Mouse (Mus musculus) midbrain, postnatal 0 days (tissue): Measurements from ENCODE around the gene Prr12. TPM values are rescaled to one million over a fixed set of nuclear protein-coding genes. Genes with fewer than 3 reads are reported as not detected.
A peak's percentile ranks its signal among the peaks of the same experiment; 100 is the strongest.

Experiments
- ATAC-seq: fragments of 200-750 bp; cut with Nextera tagmentation; 2 replicates; pipeline ENCODE4 v1.8.0; 2017; ENCODE audit warnings: moderate number of reproducible peaks, mild to moderate bottlenecking, moderate TSS enrichment, moderate library complexity; ENCODE audit not compliant: low FRiP score
- DNase-seq: peaks from one replicate; pipeline ENCODE4 v3.0.0-alpha.2; 2015; ENCODE audit warnings: low spot score
- H3K27ac ChIP-seq: fragments of 300-500 bp; sonication (generic); 2 replicates; pipeline ENCODE4 v1.5.1; 2014; ENCODE audit warnings: low read depth, mild to moderate bottlenecking, low read length, mixed read lengths
- H3K27me3 ChIP-seq: fragments of 300-500 bp; sonication (generic); 2 replicates; pipeline ENCODE4 v1.6.1; 2014; ENCODE audit warnings: low read length, control low read depth, mixed read lengths; ENCODE audit not compliant: insufficient read depth
- H3K36me3 ChIP-seq: fragments of 300-500 bp; sonication (generic); 2 replicates; pipeline ENCODE4 v1.6.1; 2014; ENCODE audit warnings: low read length, control low read depth, mixed read lengths; ENCODE audit not compliant: insufficient read depth
- H3K4me1 ChIP-seq: fragments of 300-500 bp; sonication (generic); 2 replicates; pipeline ENCODE4 v1.6.1; 2014; ENCODE audit warnings: mild to moderate bottlenecking, control low read depth, antibody characterized with exemption, low read length, mixed read lengths; ENCODE audit not compliant: insufficient read depth
- H3K4me2 ChIP-seq: fragments of 300-500 bp; sonication (generic); 2 replicates; pipeline ENCODE4 v1.6.1; 2014; ENCODE audit warnings: low read depth, mild to moderate bottlenecking, low read length, mixed read lengths; ENCODE audit not compliant: poor library complexity, severe bottlenecking
- H3K4me3 ChIP-seq: fragments of 300-500 bp; sonication (generic); 2 replicates; pipeline ENCODE4 v1.5.1; 2014; ENCODE audit warnings: low read depth, mild to moderate bottlenecking, low read length, moderate library complexity
- H3K9ac ChIP-seq: fragments of 300-500 bp; sonication (generic); replicated peaks from 2 replicates; pipeline ENCODE4 v1.6.1; 2014; ENCODE audit warnings: mild to moderate bottlenecking, low read length, moderate library complexity, mixed read lengths; ENCODE audit not compliant: poor library complexity, severe bottlenecking
- H3K9me3 ChIP-seq: fragments of 300-500 bp; sonication (generic); 2 replicates; pipeline ENCODE4 v1.6.1; 2016; ENCODE audit warnings: low read length, control low read depth
- CTCF ChIP-seq: IDR thresholded peaks from 2 replicates; pipeline ENCODE4 v1.5.1; 2016; ENCODE audit warnings: antibody characterized with exemption, mild to moderate bottlenecking
- WGBS: fragments of 180-500 bp; shearing (Covaris S2); extraction: QIAGEN DNeasy Blood & Tissue Kit; methylation state at CpG from one replicate; pipeline ENCODE4 v1.1.7; 2014; 5-methylcytosine and 5-hydroxymethylcytosine counted together
- polyA plus RNA-seq: library from polyadenylated mRNA; unstranded; fragments of >200 nt; fragmentation: Nextera tagmentation; extraction: Ambion mirVana; gene quantifications from 2 replicates; pipeline ENCODE4 v1.2.1, GENCODE M21; 2015
- total RNA-seq: library from RNA; depleted of rRNA; stranded (reverse); fragments of >200 nt; gene quantifications from 2 replicates; pipeline ENCODE4 v1.2.3, GENCODE M21; 2014

Prr12 gene
- total and polyA plus RNA-seq, 2 experiments from 2014 or later, result 8.8 to 17.9 TPM

DNA sequence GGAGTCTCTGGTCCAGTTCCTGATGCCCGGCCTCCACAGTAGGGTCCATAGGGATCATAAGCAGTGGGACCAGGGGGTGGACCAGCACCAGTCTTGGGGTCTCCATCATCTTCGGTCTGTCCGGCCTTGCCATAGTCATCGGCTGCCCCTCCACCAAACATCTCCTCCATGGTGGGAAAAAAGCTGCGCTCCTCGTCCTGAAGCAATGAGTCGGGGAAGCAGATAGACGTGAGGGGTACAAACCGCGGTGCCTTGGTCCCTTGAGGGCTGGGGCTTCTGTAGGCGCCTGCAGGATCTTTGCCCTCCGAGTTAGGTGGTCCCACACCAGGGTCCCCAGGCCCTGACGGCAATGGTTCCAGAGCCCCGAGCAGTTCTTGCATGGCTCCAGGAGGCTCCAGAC is 5.2 kb downstream of the Prr12 start:
- Histone ChIP-seq H3K36me3 (peaks cover 68% of the 10 kb centered on the region), H3K4me3 (no peak overlapping the region), H3K4me1 (0 out of 2 replicates have a peak, but pooled peaks cover 4% of the 10 kb centered on the region), H3K27me3 (no peaks in the 10 kb centered on the region), H3K9ac (no peak overlapping the region), H3K4me2 (no peak overlapping the region), H3K9me3 (no peaks in the 10 kb centered on the region), H3K27ac (no peak overlapping the region)
- DNase-seq (no peak), ATAC-seq (no peak)
- WGBS, result over 99% methylated on average over 14 of the region's 14 CpGs
- no peak for TF ChIP-seq CTCF

DNA sequence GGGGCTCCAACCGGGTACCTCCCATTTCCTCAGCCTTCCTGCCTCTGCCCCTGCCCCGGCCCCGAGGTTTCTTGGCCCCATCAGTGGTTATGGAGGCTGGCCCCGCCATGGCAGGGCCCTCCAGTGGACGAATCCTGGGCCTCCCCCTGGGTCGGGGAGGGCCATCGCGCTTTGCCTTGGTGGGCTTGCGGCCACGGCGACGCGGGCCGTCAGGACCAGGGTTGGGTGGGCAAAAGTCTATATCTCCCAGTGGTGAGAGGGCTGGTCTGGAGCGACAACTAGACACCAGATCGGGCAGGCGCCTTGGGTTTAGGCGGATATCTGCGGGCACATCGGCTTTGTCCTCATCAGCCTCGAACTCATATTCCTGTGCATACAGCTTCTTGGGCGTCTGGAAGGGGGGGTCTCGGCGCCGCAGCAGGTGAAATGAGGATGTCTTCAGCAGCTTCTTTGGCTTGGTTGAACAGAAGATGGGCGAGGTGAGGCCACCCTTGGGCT is 5.8 kb downstream of the Prr12 start:
- DNase-seq, result no peak

DNA sequence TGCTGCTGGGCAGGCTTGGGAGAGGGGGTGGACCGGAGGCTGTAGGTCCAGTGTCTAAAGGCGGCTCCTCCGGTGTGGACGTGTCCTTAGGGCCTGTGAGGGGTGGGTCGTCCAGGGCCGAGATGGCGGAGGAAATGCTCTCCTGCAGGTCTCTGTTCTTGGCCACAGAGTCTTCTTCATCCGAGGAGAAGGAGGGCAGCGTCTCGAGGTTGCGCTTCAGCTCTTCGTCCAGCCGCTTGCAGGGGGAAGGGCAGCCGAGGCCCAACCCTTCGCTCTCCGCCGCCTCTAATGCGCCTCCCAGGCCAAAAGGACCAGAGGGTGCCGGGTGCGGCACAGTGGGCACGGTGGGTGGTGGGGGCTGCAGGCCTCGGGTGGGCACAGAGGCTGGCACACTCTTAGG is 6.9 kb downstream of the Prr12 start:
- DNase-seq, result no peak
- no peak overlapping the region for H3K9ac ChIP-seq
- 94% methylated on average over 22 of the region's 22 CpGs for WGBS

More for the DNA sequence above, 5.8 kb downstream of the Prr12 start:
- TF ChIP-seq CTCF, result no peak
- no peak for ATAC-seq
- no peak overlapping the region for H3K27ac ChIP-seq
- no peaks in the 10 kb centered on the region for H3K9me3 ChIP-seq
- no peaks in the 10 kb centered on the region for H3K27me3 ChIP-seq
- H3K4me3 ChIP-seq, result no peak overlapping the region
- 95% methylated on average over 26 of the region's 26 CpGs for WGBS
- no peak overlapping the region for H3K9ac ChIP-seq
- H3K4me2 ChIP-seq, result no peak overlapping the region
- 0 out of 2 replicates have a peak, but pooled peaks cover 4% of the 10 kb centered on the region for H3K4me1 ChIP-seq
- peaks cover 74% of the 10 kb centered on the region for H3K36me3 ChIP-seq

DNA sequence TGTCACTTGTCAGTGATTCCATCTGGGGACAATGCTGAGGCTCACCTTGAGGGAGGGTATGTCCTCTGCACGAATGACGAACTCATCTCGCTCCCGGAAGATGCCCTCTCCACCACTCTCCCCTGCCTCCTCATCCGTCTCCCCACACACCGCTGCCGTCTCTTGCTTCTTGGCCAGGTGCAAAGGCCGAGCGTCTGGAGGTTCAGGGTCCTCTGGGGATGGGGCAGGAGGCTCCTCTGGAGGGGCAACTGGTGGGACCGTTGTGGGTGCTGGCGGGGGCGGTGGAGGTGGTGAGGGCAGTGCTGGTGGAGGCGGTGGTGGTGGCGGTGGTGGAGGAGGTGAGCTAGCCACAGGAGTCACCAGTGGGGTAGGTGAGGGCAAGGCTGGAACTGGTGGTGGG is 9.4 kb downstream of the Prr12 start:
- no peak for DNase-seq
- peaks cover 81% of the 10 kb centered on the region for H3K36me3 ChIP-seq
- no peak overlapping the region for H3K9ac ChIP-seq
- 96% methylated on average over 14 of the region's 14 CpGs for WGBS
- H3K9me3 ChIP-seq, result no peaks in the 10 kb centered on the region
- no peaks in the 10 kb centered on the region for H3K27me3 ChIP-seq
- no peak for ATAC-seq
- H3K4me2 ChIP-seq, result no peak overlapping the region
- H3K4me1 ChIP-seq, result no peaks in the 10 kb centered on the region
- H3K4me3 ChIP-seq, result no peak overlapping the region
- no peak overlapping the region for H3K27ac ChIP-seq
- TF ChIP-seq CTCF, result no peak

More for the DNA sequence above, 6.9 kb downstream of the Prr12 start:
- ATAC-seq, result no peak
- no peak overlapping the region for H3K4me2 ChIP-seq
- H3K27me3 ChIP-seq, result no peaks in the 10 kb centered on the region
- H3K9me3 ChIP-seq, result no peaks in the 10 kb centered on the region
- no peak overlapping the region for H3K4me3 ChIP-seq
- peaks cover 84% of the 10 kb centered on the region for H3K36me3 ChIP-seq
- H3K4me1 ChIP-seq, result no peaks in the 10 kb centered on the region
- H3K27ac ChIP-seq, result no peak overlapping the region
- no peak for TF ChIP-seq CTCF

DNA sequence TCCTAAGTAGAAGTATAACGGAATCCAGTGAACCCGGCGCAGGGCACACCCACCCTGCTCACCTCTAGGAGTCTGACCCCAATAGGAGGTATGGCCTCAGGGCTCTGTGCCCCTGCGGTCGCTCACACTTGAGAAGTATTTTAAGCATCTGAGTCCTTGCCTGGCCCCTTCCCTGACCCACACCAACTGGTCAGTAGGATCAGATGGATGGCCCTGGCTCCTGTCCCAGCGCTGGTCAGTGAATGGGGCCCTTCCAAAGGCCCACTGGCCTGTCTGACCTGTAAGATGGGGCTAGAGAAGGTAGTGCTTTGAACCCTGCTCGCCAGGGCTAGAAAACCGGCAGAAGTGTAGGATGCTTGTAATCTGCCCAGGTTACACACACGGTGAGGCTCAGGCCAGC is 11.8 kb downstream of the Prr12 start:
- ATAC-seq (no peak), DNase-seq (no peak)
- Histone ChIP-seq H3K27me3 (no peaks in the 10 kb centered on the region), H3K27ac (no peak overlapping the region), H3K9me3 (no peaks in the 10 kb centered on the region), H3K36me3 (peaks cover 77% of the 10 kb centered on the region), H3K4me3 (no peak overlapping the region), H3K4me1 (no peaks in the 10 kb centered on the region), H3K9ac (0 out of 2 replicates have a peak overlapping the region, but pooled peaks have one; percentile 24), H3K4me2 (no peak overlapping the region)
- TF ChIP-seq CTCF, result no peak
- 93% methylated on average over 9 of the region's 9 CpGs for WGBS

DNA sequence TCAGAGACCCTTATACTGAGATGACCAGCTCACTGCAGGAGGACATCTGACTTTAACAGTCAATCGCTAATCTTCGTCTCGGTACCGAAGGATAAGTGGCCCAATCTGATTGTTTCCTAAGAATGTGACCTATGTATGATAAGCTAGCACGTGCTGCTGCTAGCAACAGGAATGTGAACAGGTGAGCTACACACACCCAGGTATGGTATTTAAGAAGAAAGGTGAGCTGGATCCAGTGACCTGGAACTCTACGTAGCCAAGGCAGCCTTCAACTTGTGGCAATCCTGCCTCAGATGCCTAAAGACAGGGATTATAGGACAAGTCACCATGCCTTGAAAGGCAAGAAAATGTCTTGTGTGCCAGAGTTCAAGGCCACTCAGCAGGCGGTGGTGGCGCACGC is 14.3 kb downstream of the Prr12 start:
- DNase-seq (no peak), ATAC-seq (no peak)
- no peaks in the 10 kb centered on the region for H3K27me3 ChIP-seq
- peaks cover 87% of the 10 kb centered on the region for H3K36me3 ChIP-seq
- TF ChIP-seq CTCF, result no peak
- no peak overlapping the region for H3K4me3 ChIP-seq
- H3K4me2 ChIP-seq, result no peak overlapping the region
- H3K9me3 ChIP-seq, result no peaks in the 10 kb centered on the region
- no peaks in the 10 kb centered on the region for H3K4me1 ChIP-seq
- H3K27ac ChIP-seq, result no peak overlapping the region
- WGBS, result 97% methylated on average over 9 of the region's 9 CpGs
- no peak overlapping the region for H3K9ac ChIP-seq
